Comparison of ENCODE assay signal across 8 mouse cellular contexts in genomic region chr2:140395179-140395578, GRCm38 (mm10). TPM values are rescaled to one million over a fixed set of nuclear protein-coding genes. Genes with fewer than 3 reads are reported as not detected.
DNase-seq lines count a peak whose midpoint lies in the region; ATAC-seq lines count a peak whose summit lies in the region.

Gene Macrod2 (plus strand): TSS chr2:140395309.

- DNase-seq in adrenal gland, adult 8-10 months, result peak; percentile 98
- peak; percentile 95 for DNase-seq in embryo, embryonic 11.5 days (ENCODE audit: low read depth, low spot score)
- DNase-seq in gastrocnemius, postnatal 25 days, result peak; percentile 98
- peak; percentile 97 to 98 for DNase-seq in left cerebral cortex, adult 9 months (ENCODE audit: low spot score in 2 of 2)
- peak; percentile 98 to 99 for DNase-seq in right cerebral cortex, postnatal 10 days (ENCODE audit: low spot score in 2 of 2)
- peak; percentile 98 for DNase-seq in urinary bladder, postnatal 14 days (ENCODE audit: low spot score)

- ATAC-seq in inflammation-experienced regulatory T-cells, adult 6 months, result peak; percentile 92
- ATAC-seq in megakaryocyte progenitor cell, adult 5-6 weeks (replicated peaks; ENCODE audit: poor library complexity), result peak; percentile 93

RNA-seq across cellular contexts. Expression of gene Macrod2, which starts in this region (rescaled TPM):
- 10 to 100 TPM in 1 of 4 experiments, 1 to 10 TPM in 3; 5.2 to 11.9 (median 7.8) TPM for total RNA-seq in adrenal gland, adult 8-10 months (2022)
- 10 to 100 TPM; 12.7 to 17.0 TPM for total RNA-seq in gastrocnemius, postnatal 25 days (2021)
- not detected for polyA plus RNA-seq in inflammation-experienced regulatory T-cells, adult 6 months (2017; shearing (Covaris generic))
- 2.4 and 7.0 TPM in 2 replicates for total RNA-seq in megakaryocyte progenitor cell, adult 5-6 weeks (2015)
- 3.8 and 11.3 TPM in 2 replicates for total RNA-seq in megakaryocyte progenitor cell, adult 5-6 weeks (2017)

Comparison
In these comparisons a context has a peak if more than half of its experiments do, and no peak if none do; other contexts are left out.
1. Peak in every context shown above with its lines: DNase-seq and ATAC-seq.
2. Peak in ATAC-seq in inflammation-experienced regulatory T-cells, adult 6 months; RNA of the gene not detected or under 1 TPM.